Mouse (Mus musculus) heart, adult 8-10 months (tissue): ENCODE results near the gene H2-M11. TPM values are rescaled to one million over a fixed set of nuclear protein-coding genes. Genes with fewer than 3 reads are reported as not detected.

ENCODE experiments used
- DNase-seq: peaks from one replicate; pipeline ENCODE4 v3.0.0; 2022; ENCODE audit warnings: low spot score
- total RNA-seq, 4 experiments: library from RNA; stranded (reverse); gene quantifications; 2 replicates each; pipeline ENCODE4 v1.2.4; 2022

H2-M11 gene
- not detected for total RNA-seq

GRCm38 (mm10) chr17:36546775-36547174, at the start of gene H2-M11:
H2-M11 (plus strand) TSS chr17:36547075.
- no peak for DNase-seq

GRCm38 (mm10) chr17:36500435-36500834, 46.4 kb upstream of the H2-M11 start:
- DNase-seq, result no peak

GRCm38 (mm10) chr17:36503910-36504309, 43.0 kb upstream of the H2-M11 start:
- no peak for DNase-seq

Other genes with a start within 250 kb of the H2-M11 start
- not detected for gene H2-M10.1, start 220.9 kb upstream of the H2-M11 start, total RNA-seq
- gene H2-M10.3, start 178.7 kb upstream of the H2-M11 start, total RNA-seq, result not detected
- gene H2-M10.4, start 84.7 kb upstream of the H2-M11 start, total RNA-seq, result not detected
- not detected for gene H2-M9, start 95.6 kb downstream of the H2-M11 start, total RNA-seq
- gene H2-M1, start 125.1 kb downstream of the H2-M11 start, total RNA-seq, result not detected
- gene H2-M10.5, start 225.8 kb downstream of the H2-M11 start, total RNA-seq, result not detected